Mouse (Mus musculus) kidney, postnatal 0 days (tissue): Measurements from ENCODE around the gene Slc34a1. TPM values are rescaled to one million over a fixed set of nuclear protein-coding genes. Genes with fewer than 3 reads are reported as not detected.
"Not testable (repeated sequence)": the region's sequence is repeated elsewhere in the genome, so short reads cannot be mapped to it uniquely, and the experiment has no call there.

Source experiments
- ATAC-seq: fragments of 200-750 bp; cut with Nextera tagmentation; replicated peaks from 2 replicates; pipeline ENCODE4 v1.8.0; 2017; ENCODE audit warnings: low read depth, moderate number of reproducible peaks, moderate TSS enrichment, moderate library complexity; ENCODE audit not compliant: low FRiP score
- DNase-seq: peaks from one replicate; pipeline ENCODE4 v3.0.0-alpha.2; 2016; ENCODE audit warnings: low spot score
- H3K27ac ChIP-seq: fragments of 300-500 bp; sonication (generic); 2 replicates; pipeline ENCODE4 v1.5.1; 2014; ENCODE audit warnings: mild to moderate bottlenecking
- H3K27me3 ChIP-seq: fragments of 300-500 bp; sonication (generic); 2 replicates; pipeline ENCODE4 v1.6.1; 2014; ENCODE audit warnings: low read length, mixed read lengths; ENCODE audit not compliant: insufficient read depth
- H3K36me3 ChIP-seq: fragments of 300-500 bp; sonication (generic); 2 replicates; pipeline ENCODE4 v1.6.1; 2014; ENCODE audit warnings: low read length, mixed read lengths; ENCODE audit not compliant: insufficient read depth
- H3K4me1 ChIP-seq: fragments of 300-500 bp; sonication (generic); replicated peaks from 2 replicates; pipeline ENCODE4 v1.6.1; 2014; ENCODE audit warnings: antibody characterized with exemption, low read length, mixed read lengths; ENCODE audit not compliant: insufficient read depth
- H3K4me2 ChIP-seq: fragments of 300-500 bp; sonication (generic); 2 replicates; pipeline ENCODE4 v1.6.1; 2014; ENCODE audit warnings: mild to moderate bottlenecking, low read length, moderate library complexity, mixed read lengths
- H3K4me3 ChIP-seq: fragments of 300-500 bp; sonication (generic); replicated peaks from 2 replicates; pipeline ENCODE4 v1.5.1; 2014; ENCODE audit warnings: low read depth, low read length
- H3K9ac ChIP-seq: fragments of 300-500 bp; sonication (generic); 2 replicates; pipeline ENCODE4 v1.6.1; 2014; ENCODE audit warnings: low read depth, low read length
- H3K9me3 ChIP-seq: fragments of 300-500 bp; sonication (generic); replicated peaks from 2 replicates; pipeline ENCODE4 v1.6.1; 2016; ENCODE audit warnings: low read length, inconsistent platforms, mixed read lengths
- CTCF ChIP-seq: IDR thresholded peaks from 2 replicates; pipeline ENCODE4 v1.5.1; 2016; ENCODE audit warnings: antibody characterized with exemption, low read depth, mild to moderate bottlenecking, moderate library complexity
- WGBS: fragments of 180-500 bp; shearing (Covaris S2); extraction: QIAGEN DNeasy Blood & Tissue Kit; methylation state at CpG from one replicate; pipeline ENCODE4 v1.1.7; 2014; 5-methylcytosine and 5-hydroxymethylcytosine counted together
- polyA plus RNA-seq: library from polyadenylated mRNA; unstranded; fragments of >200 nt; fragmentation: Nextera tagmentation; extraction: Ambion mirVana; gene quantifications from 2 replicates; pipeline ENCODE4 v1.2.1, GENCODE M21; 2015

Slc34a1 gene
- polyA plus RNA-seq, 1 experiment from 2014 or later, result 344 TPM

- WGBS, result 77% methylated on average over 2 of the region's 2 CpGs
- no peak overlapping the region for H3K4me2 ChIP-seq
- H3K4me1 ChIP-seq, result no peaks in the 10 kb centered on the region
- no peaks in the 10 kb centered on the region for H3K9me3 ChIP-seq
- H3K36me3 ChIP-seq, result no peaks in the 10 kb centered on the region
- TF ChIP-seq CTCF, result no peak
- DNase-seq (no peak), ATAC-seq (no peak)
- no peak overlapping the region for H3K9ac ChIP-seq
- H3K27me3 ChIP-seq, result no peaks in the 10 kb centered on the region
- no peak overlapping the region for H3K4me3 ChIP-seq
- H3K27ac ChIP-seq, result no peak overlapping the region
These were observed 32.6 kb downstream of the Slc34a1 start for GRCm38 (mm10) chr13:55430566-55430965.

DNA sequence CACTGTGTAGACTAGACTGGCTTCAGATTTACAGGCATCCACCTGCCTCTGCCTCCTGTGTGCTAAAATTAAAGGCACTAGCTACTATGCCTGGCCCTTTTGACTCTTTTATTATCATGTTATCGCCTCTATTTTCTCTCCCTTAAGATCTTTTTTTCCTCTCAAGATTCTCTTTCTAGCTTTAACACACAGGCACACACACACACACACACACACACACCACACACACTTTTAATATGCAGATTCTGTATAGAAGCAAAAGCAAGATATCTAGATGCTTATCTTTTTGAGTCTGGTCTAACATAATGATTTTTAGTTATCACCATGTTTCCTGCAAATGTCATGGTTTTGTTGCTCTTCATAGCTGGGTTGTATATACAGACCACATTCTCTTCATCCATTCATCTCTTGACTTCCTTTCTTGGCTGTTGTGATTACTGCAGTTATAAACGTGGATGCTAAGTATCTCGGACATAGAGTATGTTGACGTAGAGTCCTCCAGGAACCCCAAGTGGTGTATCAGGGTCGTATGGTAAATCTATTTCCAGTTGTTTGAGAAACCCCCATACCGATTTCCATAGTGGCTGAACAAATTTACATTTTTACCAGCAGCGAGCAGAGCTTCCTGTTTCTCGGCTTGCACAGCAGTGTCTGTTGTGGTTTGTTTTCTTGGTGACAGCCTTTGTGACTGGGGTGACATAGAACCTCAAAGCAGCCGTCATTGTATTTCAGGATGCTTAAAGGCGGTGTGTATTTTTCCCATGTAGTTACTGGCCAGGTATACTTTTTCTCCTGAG, 34.1 kb downstream of the Slc34a1 start:
- Histone ChIP-seq H3K4me3 (no peak overlapping the region), H3K4me1 (no peaks in the 10 kb centered on the region), H3K36me3 (no peaks in the 10 kb centered on the region), H3K9ac (no peak overlapping the region), H3K4me2 (no peak overlapping the region), H3K27me3 (no peaks in the 10 kb centered on the region), H3K27ac (no peak overlapping the region), H3K9me3 (no peaks in the 10 kb centered on the region)
- DNase-seq, result no peak
- 69% methylated on average over 10 of the region's 10 CpGs for WGBS
- TF ChIP-seq CTCF, result no peak
- no peak for ATAC-seq

DNA sequence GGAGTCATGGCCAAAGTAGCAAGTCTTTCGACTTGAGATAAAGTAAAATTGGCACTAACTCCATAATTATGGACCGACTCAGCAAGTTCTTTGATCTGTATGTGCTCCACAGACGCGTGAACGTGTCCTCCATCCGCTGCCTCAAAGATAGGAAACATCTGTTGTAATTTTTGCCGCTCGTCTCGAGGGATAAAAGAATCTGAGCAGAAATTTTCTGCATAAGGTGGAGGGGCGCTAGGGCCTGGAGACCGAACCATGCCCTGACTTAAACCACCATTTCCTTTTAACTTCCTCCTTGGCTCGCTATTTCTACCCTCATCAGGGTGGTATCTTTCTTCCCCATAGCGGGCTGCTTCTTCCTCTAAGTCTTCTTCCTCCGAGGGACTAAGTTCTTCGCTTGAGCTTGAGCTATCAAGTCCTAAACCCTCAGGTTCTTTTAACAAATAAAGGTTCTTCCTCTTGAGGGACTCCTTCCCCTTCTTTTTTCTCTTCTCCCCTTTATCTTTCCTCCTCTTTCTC, 39.2 kb downstream of the Slc34a1 start:
- 78% methylated on average over 14 of the region's 15 CpGs for WGBS
- not testable (repeated sequence) for ATAC-seq

DNA sequence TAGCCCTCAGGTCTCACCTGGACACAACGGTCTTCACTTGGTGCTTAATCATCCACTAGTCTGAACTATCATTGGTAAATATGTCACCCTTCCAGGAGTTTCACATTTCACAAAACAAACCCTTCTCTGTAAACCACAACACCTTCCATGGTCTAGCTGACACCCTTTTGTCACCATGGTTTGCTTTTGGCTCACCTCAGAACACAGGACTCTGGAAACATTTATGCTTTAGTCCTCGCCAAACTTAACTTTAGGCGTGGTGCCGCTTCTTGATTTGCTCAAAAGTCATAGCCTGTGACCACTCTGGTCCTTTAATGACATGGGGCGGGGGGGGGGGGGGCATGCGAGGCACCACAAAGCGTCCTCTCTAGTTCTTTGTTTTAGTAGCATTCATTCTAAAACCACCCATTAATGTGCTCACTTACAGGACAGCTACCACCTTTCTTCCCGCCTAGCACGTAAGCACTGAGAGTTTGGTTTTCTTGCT, 45.9 kb downstream of the Slc34a1 start:
- H3K4me1 ChIP-seq, result peaks cover 15% of the 10 kb centered on the region
- no peak for DNase-seq
- ATAC-seq, result no peak
- H3K9ac ChIP-seq, result peak overlapping the region; percentile 57; the same call in 1 of the 2 replicates
- TF ChIP-seq CTCF, result no peak
- peak overlapping the region; percentile 94; the same call in 1 of the 2 replicates for H3K27ac ChIP-seq
- no peaks in the 10 kb centered on the region for H3K9me3 ChIP-seq
- peak overlapping the region; percentile 75 for H3K4me3 ChIP-seq
- peak overlapping the region; percentile 69 for H3K4me2 ChIP-seq
- WGBS, result 25% methylated on average over 9 of the region's 9 CpGs
- no peaks in the 10 kb centered on the region for H3K36me3 ChIP-seq
- no peaks in the 10 kb centered on the region for H3K27me3 ChIP-seq

More for the DNA sequence above, 39.2 kb downstream of the Slc34a1 start:
- DNase-seq, H3K9me3 ChIP-seq, H3K4me3 ChIP-seq, H3K4me1 ChIP-seq, H3K4me2 ChIP-seq, H3K36me3 ChIP-seq, H3K9ac ChIP-seq, H3K27ac ChIP-seq, H3K27me3 ChIP-seq: not testable (repeated sequence)

DNA sequence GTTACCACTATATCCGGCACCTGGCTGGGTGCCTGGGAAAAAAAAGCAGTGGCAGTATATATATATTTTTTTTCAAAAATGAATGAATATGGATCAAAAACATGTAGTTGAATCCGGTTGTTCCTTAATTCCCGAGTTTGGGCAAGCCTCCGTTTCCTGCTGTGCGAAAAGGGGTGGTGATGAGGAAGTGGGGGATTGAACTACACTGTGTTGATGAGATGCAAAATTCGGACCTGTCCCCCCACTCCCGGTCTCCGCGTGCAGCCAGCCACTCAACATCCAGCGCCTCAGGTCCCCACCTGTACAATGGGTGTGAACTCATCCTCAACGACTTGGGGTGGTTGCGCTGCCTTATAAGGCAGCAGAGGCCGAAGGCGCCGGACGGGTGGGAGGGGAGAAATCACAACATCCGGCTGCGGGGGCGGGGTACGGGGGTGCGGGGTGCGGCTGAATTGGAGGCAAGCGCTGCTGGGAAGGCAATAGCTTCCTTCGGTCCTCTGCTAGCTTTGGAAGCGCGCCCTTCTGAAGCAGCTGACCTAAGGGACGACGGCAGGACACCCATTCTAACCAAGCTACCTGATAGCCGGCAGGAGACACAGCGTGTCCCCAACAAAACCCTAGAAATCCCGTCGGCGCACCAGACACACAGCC, 46.4 kb downstream of the Slc34a1 start:
- Histone ChIP-seq H3K9ac (peak overlapping the region; percentile 57; the same call in 1 of the 2 replicates), H3K27me3 (no peaks in the 10 kb centered on the region), H3K36me3 (no peaks in the 10 kb centered on the region), H3K9me3 (no peaks in the 10 kb centered on the region), H3K4me3 (peak overlapping the region; percentile 75), H3K4me2 (peak overlapping the region; percentile 69), H3K4me1 (peaks cover 15% of the 10 kb centered on the region), H3K27ac (peak overlapping the region; percentile 94)
- ATAC-seq, result peak; percentile 68
- DNase-seq, result peak; percentile 91
- WGBS, result under 1% methylated on average over 33 of the region's 33 CpGs
- TF ChIP-seq CTCF, result no peak

- H3K4me2 ChIP-seq, result peak within 1 kb of the TSS; percentile 87
- H3K4me3 ChIP-seq, result peak within 1 kb of the TSS; percentile 75
- no peaks in the 10 kb centered on the region for H3K27me3 ChIP-seq
- ATAC-seq, result peak; percentile 98
- WGBS, result 0% methylated on average over 34 of the region's 35 CpGs
- H3K9ac ChIP-seq, result peak within 1 kb of the TSS; percentile 93
- H3K9me3 ChIP-seq, result no peaks in the 10 kb centered on the region
- H3K4me1 ChIP-seq, result peaks cover 15% of the 10 kb centered on the region
- DNase-seq, result peak; percentile 99
- no peak for TF ChIP-seq CTCF
- H3K36me3 ChIP-seq, result no peaks in the 10 kb centered on the region
- peak within 1 kb of the TSS; percentile 94 for H3K27ac ChIP-seq
These were observed 46.9 kb downstream of the Slc34a1 start, which contains the start of gene Grk6 for GRCm38 (mm10) chr13:55444937-55445315. Gene Grk6 (plus strand): TSS chr13:55445072.
